Comparison of ENCODE assay signal across 25 mouse cellular contexts in the genomic region with DNA sequence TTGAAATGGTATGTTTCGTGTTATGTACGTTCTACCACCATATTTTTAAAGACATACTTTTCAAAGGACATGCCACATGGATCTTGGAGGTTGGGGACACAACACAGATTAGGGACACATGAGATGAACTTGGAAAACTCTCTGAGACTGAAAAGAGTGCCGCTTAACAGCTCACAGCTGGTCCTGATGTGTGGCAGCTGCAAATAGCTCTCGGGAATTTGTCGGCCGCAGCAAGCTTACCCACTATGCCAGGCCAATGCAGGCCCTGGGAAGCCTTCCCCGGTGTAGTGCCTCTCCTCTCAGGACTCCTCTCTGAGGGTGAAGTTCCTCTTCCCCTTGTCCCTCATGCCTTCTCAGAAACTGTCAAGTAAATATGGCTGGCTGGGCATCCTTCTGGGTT. TPM values are rescaled to one million over a fixed set of nuclear protein-coding genes. Genes with fewer than 3 reads are reported as not detected.
A peak's percentile ranks its signal among the peaks of the same experiment; 100 is the strongest.
DNase-seq lines count a peak whose midpoint lies in the region; ATAC-seq and TF ChIP-seq lines count a peak whose summit lies in the region.
"Had no signal": no experiment of that assay in that cellular context is flagged by ENCODE, and none has a peak within 500 bp of the region (broad histone marks: within the 10 kb centered on the region; RNA-seq: fewer than 3 reads in every experiment).

No protein-coding gene starts in this region.

- WGBS in liver, embryonic 12.5 days (ENCODE audit: insufficient replicate concordance): 77% methylated on average over 7 of the region's 7 CpGs
- WGBS in liver, embryonic 11.5 days: 85% methylated on average over 7 of the region's 7 CpGs
- 43% methylated on average over 7 of the region's 7 CpGs for WGBS in embryonic facial prominence, embryonic 15.5 days
- 56% methylated on average over 7 of the region's 7 CpGs for WGBS in lung, embryonic 16.5 days
- WGBS in stomach, postnatal 0 days: 78% methylated on average over 7 of the region's 7 CpGs

- H3K27ac ChIP-seq in liver, embryonic 12.5 days: peak overlapping the region; percentile 13; the same call in 1 of the 2 replicates
- H3K27ac ChIP-seq in liver, embryonic 11.5 days (ENCODE audit: low read depth, low read length): no peak overlapping the region
- 0 out of 2 replicates have a peak overlapping the region, but pooled peaks have one; percentile 34 for H3K27ac ChIP-seq in embryonic facial prominence, embryonic 15.5 days (replicated peaks)
- peak overlapping the region; percentile 78 for H3K27ac ChIP-seq in lung, embryonic 16.5 days (ENCODE audit: low read length)
- no peak overlapping the region for H3K27ac ChIP-seq in stomach, postnatal 0 days (replicated peaks)
- H3K27ac ChIP-seq: hindbrain, embryonic 12.5 days; limb, embryonic 13.5 days; midbrain, embryonic 13.5 days; stomach, embryonic 15.5 days had no signal

- peaks cover 58% of the 10 kb centered on the region for H3K4me1 ChIP-seq in liver, embryonic 12.5 days
- peaks cover 25% of the 10 kb centered on the region for H3K4me1 ChIP-seq in liver, embryonic 11.5 days (replicated peaks; ENCODE audit: control insufficient read depth, insufficient read depth, low read length)
- peaks cover 12% of the 10 kb centered on the region for H3K4me1 ChIP-seq in embryonic facial prominence, embryonic 15.5 days
- peaks cover 5% of the 10 kb centered on the region; the same call in 1 of the 2 replicates for H3K4me1 ChIP-seq in lung, embryonic 16.5 days (replicated peaks; ENCODE audit: control insufficient read depth, insufficient read depth, low read length)
- H3K4me1 ChIP-seq in stomach, postnatal 0 days (replicated peaks; ENCODE audit: control insufficient read depth, insufficient read depth): no peaks in the 10 kb centered on the region
- H3K4me1 ChIP-seq: hindbrain, embryonic 12.5 days; limb, embryonic 13.5 days; midbrain, embryonic 13.5 days; stomach, embryonic 15.5 days had no signal

- no peak for TF ChIP-seq EP300 in stomach, postnatal 0 days (optimal IDR thresholded peaks at IDR 0.05)

- H3K27me3 ChIP-seq in liver, embryonic 12.5 days (replicated peaks): no peaks in the 10 kb centered on the region
- no peaks in the 10 kb centered on the region for H3K27me3 ChIP-seq in liver, embryonic 11.5 days (replicated peaks; ENCODE audit: control insufficient read depth, insufficient read depth, low read length)
- H3K27me3 ChIP-seq in embryonic facial prominence, embryonic 15.5 days: no peaks in the 10 kb centered on the region
- H3K27me3 ChIP-seq in lung, embryonic 16.5 days (ENCODE audit: control insufficient read depth, insufficient read depth, low read depth, low read length): no peaks in the 10 kb centered on the region
- H3K27me3 ChIP-seq in stomach, postnatal 0 days (ENCODE audit: control insufficient read depth, insufficient read depth, low read length): no peaks in the 10 kb centered on the region
- H3K27me3 ChIP-seq: hindbrain, embryonic 12.5 days; limb, embryonic 13.5 days; liver, embryonic 15.5 days; megakaryocyte, embryonic 14.5 days; midbrain, embryonic 13.5 days; stomach, embryonic 15.5 days had no signal

- TF ChIP-seq CTCF in stomach, postnatal 0 days (IDR thresholded peaks at IDR 0.05; ENCODE audit: low read depth): no peak

- H3K36me3 ChIP-seq in liver, embryonic 12.5 days: peaks cover 53% of the 10 kb centered on the region
- H3K36me3 ChIP-seq in liver, embryonic 11.5 days (ENCODE audit: control insufficient read depth, insufficient read depth, low read length): no peaks in the 10 kb centered on the region
- H3K36me3 ChIP-seq in embryonic facial prominence, embryonic 15.5 days: 0 out of 2 replicates have a peak, but pooled peaks cover 10% of the 10 kb centered on the region
- no peaks in the 10 kb centered on the region for H3K36me3 ChIP-seq in lung, embryonic 16.5 days (ENCODE audit: control insufficient read depth, insufficient read depth, low read length)
- no peaks in the 10 kb centered on the region for H3K36me3 ChIP-seq in stomach, postnatal 0 days (ENCODE audit: control insufficient read depth, insufficient read depth, low read length)
- H3K36me3 ChIP-seq: hindbrain, embryonic 12.5 days; stomach, embryonic 15.5 days had no signal

- no peak for DNase-seq in liver, embryonic 11.5 days (ENCODE audit: low spot score)
- DNase-seq in lung, postnatal 4 days: peak; percentile 43 to 77
- DNase-seq in kidney, adult 11 months: no peak
- DNase-seq in stomach, postnatal 0 days (ENCODE audit: low spot score): no peak
- DNase-seq: adrenal gland, postnatal 10 days; cerebellum, adult 2 months; cerebellum, postnatal 25 days; embryo, embryonic 11 days; kidney, adult 18-20 months; kidney, postnatal 4 days; layer of hippocampus, adult 9-11 months; right cerebral cortex, postnatal 14 days; thymus, adult 18-20 months; thymus, postnatal 36 days had no signal

- no peak overlapping the region for H3K4me2 ChIP-seq in liver, embryonic 12.5 days
- H3K4me2 ChIP-seq in liver, embryonic 11.5 days: no peak overlapping the region
- H3K4me2 ChIP-seq in embryonic facial prominence, embryonic 15.5 days (replicated peaks): no peak overlapping the region
- no peak overlapping the region for H3K4me2 ChIP-seq in lung, embryonic 16.5 days (ENCODE audit: low read depth, low read length)
- H3K4me2 ChIP-seq in stomach, postnatal 0 days (replicated peaks; ENCODE audit: low read depth): no peak overlapping the region
- H3K4me2 ChIP-seq: hindbrain, embryonic 12.5 days; limb, embryonic 13.5 days; liver, embryonic 15.5 days; midbrain, embryonic 13.5 days; stomach, embryonic 15.5 days had no signal

- no peak overlapping the region for H3K9ac ChIP-seq in liver, embryonic 12.5 days
- no peak overlapping the region for H3K9ac ChIP-seq in liver, embryonic 11.5 days (ENCODE audit: low read depth, low read length)
- no peak overlapping the region for H3K9ac ChIP-seq in embryonic facial prominence, embryonic 15.5 days
- H3K9ac ChIP-seq in lung, embryonic 16.5 days (ENCODE audit: low read length): no peak overlapping the region
- H3K9ac ChIP-seq in stomach, postnatal 0 days (ENCODE audit: low read length): no peak overlapping the region
- H3K9ac ChIP-seq: hindbrain, embryonic 12.5 days; limb, embryonic 13.5 days; liver, embryonic 15.5 days; midbrain, embryonic 13.5 days; stomach, embryonic 15.5 days had no signal

- no peak for ATAC-seq in liver, embryonic 12.5 days
- no peak for ATAC-seq in liver, embryonic 11.5 days (replicated peaks; ENCODE audit: low FRiP score)
- ATAC-seq in embryonic facial prominence, embryonic 15.5 days (ENCODE audit: insufficient number of reproducible peaks, low FRiP score, low TSS enrichment, low read depth): no peak
- peak; percentile 73 for ATAC-seq in lung, embryonic 16.5 days (ENCODE audit: low read depth)
- no peak for ATAC-seq in stomach, postnatal 0 days (ENCODE audit: low FRiP score, low TSS enrichment)
- ATAC-seq: forebrain, embryonic 16.5 days; midbrain, embryonic 13.5 days had no signal

- H3K9me3 ChIP-seq in liver, embryonic 12.5 days (replicated peaks): no peaks in the 10 kb centered on the region
- no peaks in the 10 kb centered on the region for H3K9me3 ChIP-seq in liver, embryonic 11.5 days (ENCODE audit: control insufficient read depth, low read length)
- no peaks in the 10 kb centered on the region for H3K9me3 ChIP-seq in embryonic facial prominence, embryonic 15.5 days (replicated peaks)
- H3K9me3 ChIP-seq in lung, embryonic 16.5 days (ENCODE audit: control insufficient read depth, low read length): no peaks in the 10 kb centered on the region
- no peaks in the 10 kb centered on the region for H3K9me3 ChIP-seq in stomach, postnatal 0 days (ENCODE audit: control insufficient read depth, low read length)
- H3K9me3 ChIP-seq: hindbrain, embryonic 12.5 days; limb, embryonic 13.5 days; liver, embryonic 15.5 days; megakaryocyte, embryonic 14.5 days; midbrain, embryonic 13.5 days; stomach, embryonic 15.5 days had no signal

- no peak overlapping the region for H3K4me3 ChIP-seq in liver, embryonic 12.5 days
- H3K4me3 ChIP-seq in liver, embryonic 11.5 days (ENCODE audit: low read depth, low read length): no peak overlapping the region
- no peak overlapping the region for H3K4me3 ChIP-seq in embryonic facial prominence, embryonic 15.5 days (replicated peaks)
- H3K4me3 ChIP-seq in lung, embryonic 16.5 days (ENCODE audit: low read length): no peak overlapping the region
- H3K4me3 ChIP-seq in stomach, postnatal 0 days (ENCODE audit: low read depth, low read length): no peak overlapping the region
- H3K4me3 ChIP-seq: hindbrain, embryonic 12.5 days; limb, embryonic 13.5 days; liver, embryonic 15.5 days; megakaryocyte, embryonic 14.5 days; midbrain, embryonic 13.5 days; stomach, embryonic 15.5 days had no signal

RNA-seq across cellular contexts. Expression of a gene that starts 8.3 kb away (rescaled TPM):
- 24.2 and 26.2 TPM in 2 replicates for polyA plus RNA-seq in liver, embryonic 12.5 days (2016; fragmentation: Nextera tagmentation; extraction: Ambion mirVana)
- polyA plus RNA-seq in liver, embryonic 11.5 days (2014; fragmentation: Nextera tagmentation; extraction: Ambion mirVana): 15.9 and 20.2 TPM in 2 replicates
- polyA plus RNA-seq in embryonic facial prominence, embryonic 15.5 days (2015; fragmentation: Nextera tagmentation; extraction: Ambion mirVana): 12.2 and 13.7 TPM in 2 replicates
- polyA plus RNA-seq in lung, embryonic 16.5 days (2015; fragmentation: Nextera tagmentation; extraction: Ambion mirVana): 7.2 and 8.2 TPM in 2 replicates
- polyA plus RNA-seq in stomach, postnatal 0 days (2015; fragmentation: Nextera tagmentation; extraction: Ambion mirVana): 18.8 and 20.1 TPM in 2 replicates

RNA-seq across cellular contexts. Expression of a gene that starts 10.9 kb away (rescaled TPM):
- 0.18 and 0.24 TPM in 2 replicates for polyA plus RNA-seq in liver, embryonic 12.5 days (2016; fragmentation: Nextera tagmentation; extraction: Ambion mirVana)
- 0.25 and 0.80 TPM in 2 replicates for polyA plus RNA-seq in liver, embryonic 11.5 days (2014; fragmentation: Nextera tagmentation; extraction: Ambion mirVana)
- polyA plus RNA-seq in embryonic facial prominence, embryonic 15.5 days (2015; fragmentation: Nextera tagmentation; extraction: Ambion mirVana): 0.28 and 0.49 TPM in 2 replicates
- 0.30 TPM in 1 of 2 replicates, not detected in the other for polyA plus RNA-seq in lung, embryonic 16.5 days (2015; fragmentation: Nextera tagmentation; extraction: Ambion mirVana)
- 0.18 and 0.27 TPM in 2 replicates for polyA plus RNA-seq in stomach, postnatal 0 days (2015; fragmentation: Nextera tagmentation; extraction: Ambion mirVana)
- polyA plus RNA-seq: kidney, embryonic 16.5 days had no signal

RNA-seq across cellular contexts. Expression of a gene that starts 28.9 kb away (rescaled TPM):
- 69.1 and 72.6 TPM in 2 replicates for polyA plus RNA-seq in liver, embryonic 12.5 days (2016; fragmentation: Nextera tagmentation; extraction: Ambion mirVana)
- 94.0 and 97.0 TPM in 2 replicates for polyA plus RNA-seq in liver, embryonic 11.5 days (2014; fragmentation: Nextera tagmentation; extraction: Ambion mirVana)
- polyA plus RNA-seq in embryonic facial prominence, embryonic 15.5 days (2015; fragmentation: Nextera tagmentation; extraction: Ambion mirVana): 103 and 105 TPM in 2 replicates
- polyA plus RNA-seq in lung, embryonic 16.5 days (2015; fragmentation: Nextera tagmentation; extraction: Ambion mirVana): 82.1 and 90.0 TPM in 2 replicates
- 68.8 and 84.8 TPM in 2 replicates for polyA plus RNA-seq in stomach, postnatal 0 days (2015; fragmentation: Nextera tagmentation; extraction: Ambion mirVana)

RNA-seq across cellular contexts. Expression of a gene that starts 37.3 kb away (rescaled TPM):
- polyA plus RNA-seq in liver, embryonic 12.5 days (2016; fragmentation: Nextera tagmentation; extraction: Ambion mirVana): 9.8 and 11.6 TPM in 2 replicates
- 6.6 and 6.8 TPM in 2 replicates for polyA plus RNA-seq in liver, embryonic 11.5 days (2014; fragmentation: Nextera tagmentation; extraction: Ambion mirVana)
- polyA plus RNA-seq in embryonic facial prominence, embryonic 15.5 days (2015; fragmentation: Nextera tagmentation; extraction: Ambion mirVana): 72.9 and 77.5 TPM in 2 replicates
- polyA plus RNA-seq in lung, embryonic 16.5 days (2015; fragmentation: Nextera tagmentation; extraction: Ambion mirVana): 55.8 and 60.2 TPM in 2 replicates
- polyA plus RNA-seq in stomach, postnatal 0 days (2015; fragmentation: Nextera tagmentation; extraction: Ambion mirVana): 38.9 and 41.9 TPM in 2 replicates

RNA-seq across cellular contexts. Expression of a gene that starts 41.0 kb away (rescaled TPM):
- polyA plus RNA-seq in liver, embryonic 12.5 days (2016; fragmentation: Nextera tagmentation; extraction: Ambion mirVana): 1.1 and 1.2 TPM in 2 replicates
- polyA plus RNA-seq in liver, embryonic 11.5 days (2014; fragmentation: Nextera tagmentation; extraction: Ambion mirVana): 1.2 and 2.8 TPM in 2 replicates
- 7.5 and 10.1 TPM in 2 replicates for polyA plus RNA-seq in embryonic facial prominence, embryonic 15.5 days (2015; fragmentation: Nextera tagmentation; extraction: Ambion mirVana)
- 8.3 and 8.4 TPM in 2 replicates for polyA plus RNA-seq in lung, embryonic 16.5 days (2015; fragmentation: Nextera tagmentation; extraction: Ambion mirVana)
- polyA plus RNA-seq in stomach, postnatal 0 days (2015; fragmentation: Nextera tagmentation; extraction: Ambion mirVana): 17.4 and 20.2 TPM in 2 replicates

Comparison
In these comparisons a context has a peak if more than half of its experiments do, and no peak if none do; other contexts are left out.
1. H3K27ac ChIP-seq: peak in liver, embryonic 12.5 days (single experiment), embryonic facial prominence, embryonic 15.5 days (single experiment) and lung, embryonic 16.5 days (single experiment); none in liver, embryonic 11.5 days (single experiment) and stomach, postnatal 0 days (single experiment).
2. DNase-seq: peak in lung, postnatal 4 days (2 of 2); none in liver, embryonic 11.5 days (single experiment), kidney, adult 11 months (single experiment) and stomach, postnatal 0 days (single experiment).